Mouse (Mus musculus) urinary bladder, postnatal 0 days (tissue): ENCODE data around the gene Slc2a6. TPM values are rescaled to one million over a fixed set of nuclear protein-coding genes. Genes with fewer than 3 reads are reported as not detected.

Experiments
- polyA plus RNA-seq: library from polyadenylated mRNA; unstranded; fragments of >200 nt; fragmentation: Nextera tagmentation; extraction: Ambion mirVana; gene quantifications from 2 replicates; pipeline ENCODE4 v1.2.1, GENCODE M21; 2015

The Slc2a6 gene
- 2.5 and 3.3 TPM in 2 replicates for polyA plus RNA-seq

GRCm38 (mm10) chr2:27027618-27028436 is at the start of gene Slc2a6:
TSS of gene Slc2a6 (minus strand) at chr2:27027998.

GRCm38 (mm10) chr2:27071978-27072377 is 44.2 kb upstream of the Slc2a6 start, which contains the start of gene Mymk:
TSS of gene Mymk (minus strand) at chr2:27072179.

GRCm38 (mm10) chr2:27009714-27010244 is 18.0 kb downstream of the Slc2a6 start, which contains the start of gene Cacfd1:
TSS of gene Cacfd1 (plus strand) at chr2:27009926.

GRCm38 (mm10) chr2:26973116-26973515 is 54.7 kb downstream of the Slc2a6 start, which contains the start of gene Adamts13:
TSS of gene Adamts13 (plus strand) at chr2:26973416.

Other genes starting within 250 kb of the Slc2a6 start
- not detected in 2 replicates for gene Abo, start 163.0 kb downstream of the Slc2a6 start, polyA plus RNA-seq
- gene Surf6, start 125.1 kb downstream of the Slc2a6 start, polyA plus RNA-seq, result 12.3 and 13.4 TPM in 2 replicates
- 21.7 and 23.8 TPM in 2 replicates for gene Med22, start 117.3 kb downstream of the Slc2a6 start, polyA plus RNA-seq
- gene Rpl7a, start 117.2 kb downstream of the Slc2a6 start, polyA plus RNA-seq, result 443 and 456 TPM in 2 replicates
- 24.2 TPM in 2 replicates for gene Surf2, start 111.6 kb downstream of the Slc2a6 start, polyA plus RNA-seq
- 42.5 and 44.8 TPM in 2 replicates for gene Surf1, start 111.5 kb downstream of the Slc2a6 start, polyA plus RNA-seq
- gene Surf4, start 94.1 kb downstream of the Slc2a6 start, polyA plus RNA-seq, result 196 and 215 TPM in 2 replicates
- 0.14 and 0.30 TPM in 2 replicates for gene Stkld1, start 94.0 kb downstream of the Slc2a6 start, polyA plus RNA-seq
- 20.7 and 23.3 TPM in 2 replicates for gene Rexo4, start 63.6 kb downstream of the Slc2a6 start, polyA plus RNA-seq
- 0.05 and 0.16 TPM in 2 replicates for gene Adamts13, start 54.6 kb downstream of the Slc2a6 start, polyA plus RNA-seq
- gene Cacfd1, start 18.1 kb downstream of the Slc2a6 start, polyA plus RNA-seq, result 35.6 and 39.4 TPM in 2 replicates
- gene Mymk, start 44.2 kb upstream of the Slc2a6 start, polyA plus RNA-seq, result not detected in 2 replicates
- 6.9 and 8.1 TPM in 2 replicates for gene Adamtsl2, start 51.4 kb upstream of the Slc2a6 start, polyA plus RNA-seq
- 0.10 TPM in 1 of 2 replicates, not detected in the other for gene Fam163b, start 114.5 kb upstream of the Slc2a6 start, polyA plus RNA-seq
- gene Dbh, start 137.2 kb upstream of the Slc2a6 start, polyA plus RNA-seq, result 0.23 and 0.37 TPM in 2 replicates
- 11.3 and 13.1 TPM in 2 replicates for gene Sardh, start 220.3 kb upstream of the Slc2a6 start, polyA plus RNA-seq